Mouse (Mus musculus): ENCODE data around the gene Dync2h1. TPM values are rescaled to one million over a fixed set of nuclear protein-coding genes. Genes with fewer than 3 reads are reported as not detected.
"Not testable (repeated sequence)": the region's sequence is repeated elsewhere in the genome, so short reads cannot be mapped to it uniquely, and the experiment has no call there.

The Dync2h1 gene
- 1 to 10 TPM; 7.1 to 8.7 TPM for polyA plus RNA-seq (2017; shearing (Covaris generic))

DNA sequence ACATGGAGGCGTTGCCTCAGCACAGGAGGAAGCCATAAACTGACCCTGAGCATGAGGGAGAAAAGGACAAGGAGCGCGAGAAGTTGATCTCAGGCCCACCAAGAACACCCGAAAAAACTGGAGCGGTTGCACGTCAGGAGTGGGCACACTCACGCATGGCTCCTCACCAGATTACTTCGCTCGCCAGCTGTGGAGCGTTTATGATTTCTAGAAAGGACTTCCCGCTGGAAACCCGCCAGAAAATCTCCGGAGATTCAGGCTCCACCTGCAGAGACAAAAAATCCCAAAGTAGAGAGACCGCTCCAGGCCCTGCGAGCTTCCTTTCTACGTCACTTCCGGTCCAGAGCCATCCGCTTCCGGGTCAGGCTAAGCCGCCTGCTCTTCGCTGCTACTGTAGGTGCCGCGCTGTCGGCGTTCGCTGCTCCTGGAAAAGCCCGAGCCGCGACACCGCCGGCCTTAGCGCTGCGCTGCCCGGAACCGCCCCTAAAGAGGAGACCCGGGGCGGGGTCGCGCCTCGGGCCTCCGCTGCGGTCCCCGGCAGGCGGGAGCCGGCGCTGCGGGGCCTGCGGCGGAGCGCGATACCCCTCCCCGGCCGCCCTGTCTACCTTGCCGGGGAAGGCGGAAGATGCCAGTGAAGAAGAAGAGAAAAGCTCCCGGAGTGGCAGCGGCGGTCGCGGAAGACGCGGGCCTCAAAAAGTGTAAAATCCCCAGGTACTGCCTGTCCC is at the start of gene Dync2h1, which contains the start of gene Dcun1d5:
Gene Dync2h1, minus strand, starts transcription at position 275 of the 725 bp plus-strand sequence.
Gene Dcun1d5, plus strand, starts transcription at position 349 of the 725 bp plus-strand sequence.
- ATAC-seq: peak; percentile 96

DNA sequence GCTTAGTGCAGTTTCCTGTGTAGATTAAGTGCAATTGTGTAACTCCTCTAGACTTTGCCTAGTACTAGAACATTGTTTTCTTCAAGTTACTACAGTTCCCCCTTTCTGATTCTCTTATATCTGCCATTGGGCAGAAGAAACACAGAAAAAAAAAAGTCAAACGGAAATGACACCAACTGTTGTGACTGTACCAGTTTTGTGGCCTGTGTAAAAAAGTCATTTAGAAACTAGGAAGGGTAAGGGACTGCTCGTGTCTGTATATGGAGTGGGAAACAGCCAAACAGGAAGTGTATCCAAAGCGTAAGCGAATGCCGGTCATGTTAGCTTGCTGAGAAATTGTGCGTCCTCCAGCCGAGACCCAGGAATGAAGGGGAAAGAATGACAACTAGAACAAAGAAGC is 37.2 kb upstream of the Dync2h1 start:
- peak; percentile 92 for ATAC-seq

DNA sequence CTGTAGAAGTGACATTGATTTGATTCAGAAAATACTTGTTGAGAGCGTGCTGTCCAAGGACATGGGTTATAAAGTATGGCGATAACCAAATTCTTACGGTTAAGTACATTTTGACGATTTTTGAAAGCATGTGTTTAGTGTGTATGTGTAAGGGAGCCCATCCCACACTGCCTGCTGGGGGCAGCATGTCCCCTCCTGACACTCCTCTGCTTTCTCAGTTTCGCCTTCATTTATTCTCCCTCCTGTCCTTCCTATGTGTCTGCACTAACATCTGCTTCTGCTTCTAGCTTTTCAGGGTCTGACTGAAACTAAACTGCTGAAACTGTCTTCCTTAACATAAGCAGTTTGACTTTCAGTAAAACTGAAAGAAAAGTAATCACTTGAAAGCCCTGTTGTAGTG is 36.8 kb upstream of the Dync2h1 start:
- peak; percentile 33 for ATAC-seq

DNA sequence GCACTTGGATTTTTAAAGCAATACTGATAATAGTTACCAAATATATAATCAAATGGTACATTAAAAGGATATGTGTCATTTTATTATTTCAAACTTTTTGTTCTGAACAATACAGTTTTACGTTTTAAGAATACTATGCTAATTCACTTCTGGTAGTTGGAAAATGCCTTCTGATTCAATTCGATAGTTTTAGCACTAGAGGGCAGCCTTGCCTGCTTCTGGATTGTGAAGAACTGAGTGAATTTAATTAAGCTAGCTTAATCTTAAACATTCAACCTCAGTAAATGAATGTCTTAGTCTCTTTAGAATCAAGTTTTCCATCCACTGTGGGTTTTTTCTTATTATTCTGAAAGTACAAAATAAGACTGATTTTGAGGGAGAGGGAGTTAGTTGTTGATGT is 32.0 kb upstream of the Dync2h1 start:
- peak; percentile 78 for ATAC-seq

DNA sequence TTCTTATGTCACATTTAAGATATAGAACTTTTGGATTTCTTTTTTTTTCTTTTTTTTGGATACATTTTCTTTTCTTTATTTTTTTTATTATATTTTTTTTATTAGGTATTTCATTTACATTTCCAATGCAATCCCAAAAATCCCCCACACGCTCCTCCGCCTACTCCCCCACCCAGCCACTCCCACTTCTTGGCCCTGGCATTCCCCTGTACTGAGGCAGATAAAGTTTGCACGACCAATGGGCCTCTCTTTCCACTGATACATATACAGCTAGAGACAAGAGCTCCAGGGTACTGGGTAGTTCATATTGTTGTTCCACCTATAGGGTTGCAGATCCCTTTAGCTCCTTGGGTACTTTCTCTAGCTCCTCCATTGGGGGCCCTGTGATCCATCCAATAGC is 6.4 kb upstream of the Dync2h1 start:
- not testable (repeated sequence) for ATAC-seq

DNA sequence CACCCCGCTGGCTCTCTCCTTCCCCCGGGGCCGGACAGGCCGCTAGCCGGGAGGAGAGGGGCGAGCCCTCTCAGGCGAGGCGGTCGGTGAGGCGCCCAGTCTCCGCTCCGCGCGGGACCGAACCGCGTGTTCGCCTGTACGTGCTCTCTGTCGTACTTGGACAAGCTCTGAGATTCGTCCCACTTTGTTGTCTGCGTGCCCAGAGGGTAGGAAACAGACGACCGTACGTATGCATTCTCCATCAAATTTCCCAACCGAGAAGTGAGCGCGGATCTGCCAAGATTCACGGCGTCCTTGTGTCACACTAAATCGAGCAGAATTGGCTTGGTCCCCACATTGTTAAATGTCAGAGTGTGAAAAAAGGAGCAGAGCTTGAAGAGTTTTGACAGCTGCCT is 648 bp upstream of the Dync2h1 start:
- ATAC-seq: peak; percentile 28

DNA sequence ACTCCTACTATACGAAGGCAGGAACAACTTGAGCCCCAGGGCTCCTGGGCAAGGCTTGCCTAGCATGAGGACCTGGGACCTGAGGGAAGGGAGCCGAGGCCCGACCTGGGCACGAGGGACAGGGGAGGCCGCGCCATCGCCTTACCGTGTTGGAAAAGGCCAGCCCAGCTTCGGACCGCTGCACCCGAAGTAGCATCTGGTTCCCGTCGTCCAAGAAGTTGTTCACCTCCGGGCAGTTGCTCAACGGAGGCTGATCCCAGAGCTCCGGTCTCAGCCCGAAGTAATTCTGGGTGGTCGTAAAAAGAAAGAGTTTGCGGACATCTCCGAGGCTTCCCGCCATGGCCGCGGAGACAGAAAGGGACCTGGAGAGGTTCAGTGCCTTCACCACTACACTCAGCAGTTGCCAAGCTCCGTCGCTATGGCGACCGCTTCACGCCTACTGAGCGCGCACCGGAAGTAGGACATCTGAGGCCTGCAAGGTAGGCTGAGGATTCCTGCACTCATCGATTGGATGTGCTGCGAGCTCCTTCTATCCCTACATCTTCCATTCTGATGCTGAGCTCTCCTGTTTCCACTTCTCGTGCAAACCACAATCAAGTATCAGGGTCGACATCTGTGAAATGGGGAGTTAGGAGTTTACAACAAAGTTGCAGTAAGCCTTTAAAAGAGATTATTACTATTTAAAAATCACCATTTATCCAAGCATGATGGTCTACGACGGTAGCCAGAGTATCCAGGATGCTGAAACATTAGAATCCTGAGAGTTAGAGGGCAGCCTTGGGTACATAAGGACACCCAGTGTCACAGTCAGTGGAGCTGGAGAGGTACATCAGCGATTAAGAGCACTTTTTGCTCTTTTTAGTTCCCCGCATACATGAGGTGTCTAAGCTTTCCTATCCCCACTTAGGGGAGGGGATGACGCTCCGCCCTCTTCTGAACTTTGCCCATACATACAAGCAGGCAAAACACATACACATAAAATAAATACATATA is 7.3 kb downstream of the Dync2h1 start:
- ATAC-seq: peak; percentile 100

DNA sequence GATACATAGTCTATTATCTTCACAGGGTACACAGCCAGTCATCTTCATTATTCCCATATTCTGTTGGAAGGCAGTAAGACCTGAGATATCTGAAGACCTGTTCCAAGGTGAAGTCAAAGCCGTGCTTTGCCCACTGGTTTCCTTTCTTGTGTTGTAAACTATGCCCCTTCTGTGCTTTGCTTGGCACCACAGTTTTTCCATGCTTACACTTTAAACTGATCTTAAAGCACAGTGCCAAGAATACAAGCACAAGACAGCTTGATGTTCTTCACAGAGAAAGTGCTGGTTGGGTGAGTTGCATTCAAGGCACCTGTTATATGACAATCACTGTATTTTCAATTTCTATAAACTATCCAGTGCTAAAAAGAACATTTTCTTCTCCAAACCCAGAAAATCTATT is 10.5 kb downstream of the Dync2h1 start:
- ATAC-seq: no peak

DNA sequence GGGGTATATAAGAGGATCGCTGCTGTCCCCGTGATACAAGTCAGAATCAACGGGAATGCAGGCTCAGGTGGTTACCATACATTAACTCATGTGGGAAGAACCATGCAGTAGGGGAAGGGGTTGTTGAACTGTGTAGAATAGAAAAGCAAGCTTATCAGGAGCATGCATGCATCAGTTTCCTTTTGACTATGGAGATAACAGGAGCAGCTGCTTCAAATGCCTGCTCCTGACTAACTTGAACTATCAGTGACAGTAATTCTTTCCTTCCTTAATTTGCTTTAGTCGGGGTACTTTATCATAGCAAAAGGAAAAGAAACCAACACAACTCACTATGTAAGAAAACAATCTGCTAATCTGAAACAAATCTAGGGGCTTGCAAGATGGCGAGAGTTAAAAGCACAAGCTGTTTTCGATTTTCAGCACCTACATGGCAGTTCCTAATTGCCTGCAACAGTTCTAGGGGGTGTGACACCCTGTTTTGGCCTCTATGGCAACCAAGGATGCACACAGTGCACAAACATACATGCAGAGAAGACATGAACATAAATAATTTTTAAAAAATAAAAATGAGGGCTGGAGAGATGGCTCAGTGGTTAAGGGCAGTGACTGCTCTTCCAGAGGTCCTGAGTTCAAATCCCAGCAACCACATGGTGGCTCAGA is 16.8 kb downstream of the Dync2h1 start:
- ATAC-seq: peak; percentile 19

DNA sequence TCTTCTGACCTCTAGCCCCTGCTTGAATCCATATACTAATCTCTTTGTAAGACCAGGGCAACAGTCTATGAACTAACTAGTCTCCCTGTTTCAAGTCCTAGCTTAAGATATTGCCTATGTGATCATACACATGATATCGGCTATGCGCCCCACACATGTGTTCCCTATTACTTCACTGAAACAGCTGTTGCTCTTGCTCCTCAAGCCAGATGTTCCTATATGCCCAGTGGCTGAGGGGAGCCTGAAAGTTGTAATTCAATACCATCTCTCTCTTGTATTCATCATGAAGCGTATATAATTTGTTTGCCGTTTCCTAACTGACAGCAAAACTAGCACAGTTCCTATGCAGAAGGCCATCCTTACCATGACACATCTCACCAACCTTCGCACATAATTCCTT is 23.6 kb downstream of the Dync2h1 start:
- no peak for ATAC-seq

DNA sequence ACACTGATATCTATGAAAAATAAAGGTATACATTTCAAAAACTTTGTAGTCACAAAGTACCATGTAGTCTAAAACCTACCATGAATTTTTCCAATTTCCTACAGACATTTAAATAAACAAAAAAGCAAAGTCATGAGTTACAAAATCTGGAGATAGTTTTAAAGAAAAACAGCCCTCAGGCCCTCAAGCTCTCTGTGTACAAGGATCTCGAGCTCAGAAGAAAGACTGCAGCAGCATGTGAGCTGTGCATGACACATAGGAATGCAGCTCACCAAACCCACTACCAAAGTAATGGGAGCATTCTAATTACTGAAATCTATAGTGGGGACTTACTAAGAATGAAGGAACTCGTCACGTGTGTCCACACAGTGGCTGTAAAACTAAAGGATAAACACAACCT is 24.5 kb downstream of the Dync2h1 start:
- ATAC-seq: no peak

DNA sequence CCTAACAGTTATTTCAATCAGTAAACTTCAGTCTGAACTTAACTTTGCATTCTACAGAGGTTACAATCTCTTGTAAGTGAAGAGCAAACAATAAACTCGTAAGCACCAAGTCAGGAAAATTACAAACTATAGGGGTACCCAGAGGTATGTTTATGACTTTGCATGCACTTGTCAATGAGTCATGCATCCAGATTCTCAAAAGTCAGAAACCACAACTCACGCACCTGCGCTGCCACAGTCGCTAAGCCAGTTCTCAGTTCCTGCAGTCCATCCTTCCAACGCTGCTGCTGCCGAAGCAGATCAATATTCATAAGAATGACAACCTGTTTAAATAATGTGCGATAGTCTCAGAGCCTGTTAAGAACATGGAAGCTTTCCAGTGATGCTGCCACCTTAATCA is 25.6 kb downstream of the Dync2h1 start:
- no peak for ATAC-seq

DNA sequence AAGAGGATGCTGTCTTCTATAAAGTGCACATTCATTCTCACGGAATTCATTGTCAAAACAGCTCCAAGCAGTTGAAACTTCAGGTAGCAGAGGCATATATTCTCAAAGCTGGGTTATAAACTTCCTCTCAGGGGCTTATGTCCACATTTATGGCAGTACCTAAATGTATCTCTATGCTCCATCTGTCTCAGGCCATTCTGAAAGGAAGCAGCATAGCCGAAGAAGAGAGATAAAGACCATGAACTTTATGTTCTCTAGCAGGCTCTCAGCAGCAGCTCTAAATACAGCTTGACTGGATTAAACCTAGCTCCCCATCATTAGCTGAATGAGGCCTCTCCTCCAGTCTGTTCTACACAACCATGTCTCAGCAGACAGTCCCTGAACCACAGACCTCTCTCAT is 29.9 kb downstream of the Dync2h1 start:
- no peak for ATAC-seq

DNA sequence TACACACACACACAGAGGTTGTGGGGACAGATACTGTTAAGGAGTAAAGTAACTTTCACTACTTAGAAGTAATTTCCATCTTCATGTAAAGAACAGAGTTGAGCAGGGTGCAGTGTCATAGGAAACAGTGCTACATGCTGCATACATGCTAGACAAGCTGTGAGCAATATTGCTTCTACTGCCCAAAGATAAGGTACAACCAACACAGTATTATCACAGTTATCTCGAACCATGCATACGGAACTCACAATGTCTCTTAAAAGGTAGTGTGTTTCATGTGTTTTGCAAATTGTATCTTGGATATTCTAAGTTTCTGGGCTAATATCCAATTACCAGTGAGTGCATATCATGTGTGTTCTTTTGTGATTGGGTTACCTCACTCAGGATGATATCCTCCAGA is 61.4 kb downstream of the Dync2h1 start:
- ATAC-seq: no peak

DNA sequence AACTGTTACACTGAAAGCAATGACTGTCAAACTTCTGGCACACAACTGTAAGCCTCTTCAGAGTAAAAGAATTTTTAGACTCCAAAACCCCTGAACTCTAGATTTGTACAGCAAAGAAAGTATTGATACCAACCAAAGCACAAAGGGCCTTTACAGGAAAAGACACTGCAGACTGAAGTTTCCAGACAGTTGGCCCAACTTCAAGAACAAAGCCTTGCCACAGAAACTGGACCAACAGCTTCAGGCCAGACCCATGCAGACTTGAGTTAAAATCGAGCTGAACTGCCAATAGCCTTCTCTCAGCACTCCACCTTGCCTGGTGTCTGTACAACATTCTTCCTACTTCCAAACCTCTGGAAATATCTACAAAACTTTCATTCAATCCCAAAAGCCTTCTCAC is 74.1 kb downstream of the Dync2h1 start:
- ATAC-seq: no peak

DNA sequence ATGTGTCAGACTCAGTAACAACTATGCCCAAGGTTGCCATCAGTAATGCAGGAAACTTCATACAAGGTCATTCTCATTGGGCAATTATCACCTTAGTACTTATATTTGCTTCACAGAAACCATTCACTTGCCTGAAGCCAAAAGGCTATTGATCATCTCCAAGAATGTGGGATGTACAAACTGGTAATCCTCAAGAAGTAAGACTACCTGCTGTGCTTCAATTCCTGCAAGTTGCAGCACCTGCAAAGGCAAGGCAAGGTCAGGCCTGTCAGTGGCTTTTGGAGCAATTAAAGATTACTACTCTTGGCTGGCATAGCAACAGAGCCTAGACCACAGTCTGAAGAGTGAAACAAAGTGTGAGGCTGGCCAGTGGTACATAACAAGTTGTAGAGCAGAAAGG is 82.9 kb downstream of the Dync2h1 start:
- no peak for ATAC-seq

DNA sequence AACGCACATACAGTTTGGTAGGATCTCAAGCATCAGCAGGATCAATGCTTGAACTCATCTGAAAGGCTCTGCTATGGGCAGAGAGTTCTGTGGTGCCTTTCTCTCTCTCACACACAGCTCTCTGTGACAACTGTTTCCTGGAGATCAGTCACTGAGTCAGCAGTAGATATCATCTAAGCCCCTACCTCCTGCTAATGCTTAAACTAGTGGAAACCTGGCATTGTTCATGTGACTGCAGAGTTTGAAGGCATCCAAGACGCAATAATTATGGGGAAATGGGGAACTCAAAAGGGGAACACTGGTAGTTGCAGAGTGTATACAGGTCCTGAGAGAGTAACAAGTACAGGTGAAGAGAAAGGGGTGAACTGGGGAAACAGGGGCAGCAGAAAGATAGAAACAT is 109.6 kb downstream of the Dync2h1 start:
- ATAC-seq: no peak

DNA sequence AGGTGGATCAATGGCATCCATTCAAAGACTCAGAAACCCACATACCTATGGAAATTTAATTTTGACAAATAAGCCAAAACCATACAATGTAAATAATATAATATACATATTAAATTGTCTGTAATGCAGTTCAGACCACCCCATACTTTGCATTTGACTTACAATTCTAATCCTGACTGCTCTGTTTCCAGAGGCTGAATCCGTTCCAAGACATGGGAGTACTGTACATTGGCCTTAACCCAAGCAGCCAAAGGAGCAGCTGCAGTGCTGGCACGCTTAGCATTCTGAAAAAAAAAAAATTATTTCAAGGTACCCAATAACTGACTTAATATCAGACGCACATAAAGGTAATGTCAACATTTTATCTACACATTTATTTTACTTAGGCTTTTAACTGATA is 113.4 kb downstream of the Dync2h1 start:
- no peak for ATAC-seq

DNA sequence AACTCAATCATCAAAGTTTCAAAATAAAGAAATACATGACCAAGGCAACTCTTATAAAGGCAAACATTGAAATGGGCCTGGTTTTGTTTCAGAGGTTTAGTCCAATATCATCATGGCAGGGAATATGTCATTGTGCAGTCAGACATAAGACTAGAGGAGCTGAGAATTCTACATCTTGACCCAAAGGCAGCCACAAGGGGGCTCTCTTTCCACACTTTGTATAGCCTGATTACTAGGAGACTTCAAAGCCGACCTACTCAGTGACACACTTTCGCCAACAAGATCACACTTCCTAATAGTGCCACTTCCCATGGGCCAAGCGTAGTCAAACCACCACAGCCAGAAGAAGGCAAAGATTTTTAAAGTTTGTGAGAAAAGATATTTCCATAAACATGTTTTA is 133.7 kb downstream of the Dync2h1 start:
- ATAC-seq: no peak

DNA sequence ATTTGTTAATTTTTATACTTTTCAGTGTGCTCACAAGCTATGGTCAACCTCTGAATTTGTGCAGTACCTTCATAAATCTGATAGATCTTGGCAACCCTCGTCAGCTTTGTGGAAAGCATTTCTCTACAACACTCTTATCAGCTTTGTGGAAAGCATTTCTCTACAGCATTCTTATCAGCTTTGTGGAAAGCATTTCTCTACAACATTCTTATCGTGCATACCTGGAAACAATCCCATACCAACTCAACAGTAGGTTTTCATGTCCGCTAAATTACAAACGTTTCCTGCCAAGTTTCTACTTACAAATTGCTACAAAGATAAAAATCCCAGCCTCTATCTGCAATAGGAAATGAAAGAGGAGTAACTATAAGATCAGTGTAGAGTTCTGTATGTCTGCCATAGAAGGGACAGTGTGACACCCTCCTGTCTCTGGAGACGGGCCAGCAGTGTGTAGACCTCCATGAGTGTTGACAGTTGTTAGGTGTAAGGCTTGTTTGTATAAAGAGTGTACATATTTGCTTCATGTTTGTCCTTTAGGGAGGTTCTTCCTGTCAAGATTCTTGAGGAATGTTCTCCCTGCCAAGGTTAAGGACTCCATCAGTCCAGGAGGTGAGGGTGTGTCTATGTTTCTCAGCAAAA is 141.5 kb downstream of the Dync2h1 start:
- ATAC-seq: no peak

DNA sequence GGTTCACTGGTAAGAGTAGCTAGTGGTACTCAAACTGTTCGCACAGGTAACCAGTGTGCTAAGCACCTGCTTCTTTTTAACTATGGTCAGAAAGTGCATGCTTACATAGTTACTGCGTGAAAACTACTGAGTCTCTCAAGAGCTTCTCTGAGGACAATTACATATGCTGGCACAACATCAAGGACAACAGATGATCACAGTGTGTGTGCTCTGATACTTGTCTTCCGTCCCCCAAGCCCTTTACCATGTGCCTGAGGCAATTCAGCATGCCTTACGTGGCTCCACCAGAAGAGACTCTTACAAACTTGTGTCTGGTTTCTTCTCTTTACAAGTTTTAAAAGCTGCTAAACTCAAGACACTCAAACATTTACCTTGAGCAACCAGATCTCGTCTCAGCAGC is 143.0 kb downstream of the Dync2h1 start:
- ATAC-seq: no peak

DNA sequence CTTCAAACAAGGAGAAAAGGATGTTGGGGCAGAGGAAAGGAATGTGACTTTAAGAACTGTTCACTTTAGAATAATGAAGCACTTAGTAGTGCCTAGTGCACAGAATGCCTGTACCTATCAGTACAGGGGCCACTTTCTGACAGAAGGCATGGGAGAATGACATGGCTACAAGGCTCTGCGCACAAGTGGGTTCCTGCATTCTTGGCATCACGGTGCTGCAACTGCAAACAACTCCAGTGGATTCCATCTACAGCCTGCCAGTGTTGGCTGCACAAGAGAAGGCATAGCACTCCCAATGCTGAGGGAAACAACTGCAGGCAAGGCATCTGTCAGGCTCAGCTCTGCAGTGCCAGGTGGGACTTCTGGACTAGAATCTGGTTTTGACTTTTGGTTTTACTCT is 151.7 kb downstream of the Dync2h1 start:
- no peak for ATAC-seq

DNA sequence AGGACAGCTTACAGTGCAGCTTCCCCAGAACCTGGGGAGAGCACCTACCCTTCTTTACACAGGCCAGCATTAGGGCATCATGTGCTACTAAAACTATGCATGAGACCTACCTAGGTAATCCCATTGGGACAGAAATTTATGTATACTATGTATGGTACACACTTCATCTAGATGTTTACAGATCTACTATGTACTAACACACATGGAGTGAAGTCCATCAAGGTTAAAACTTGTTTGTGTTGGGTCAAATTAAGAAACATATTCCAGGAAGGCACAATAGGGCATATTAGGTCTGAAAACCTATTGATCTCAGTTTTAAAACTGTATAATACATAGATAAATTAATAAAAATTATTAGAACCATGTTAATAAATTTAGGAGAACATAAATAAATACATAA is 168.6 kb downstream of the Dync2h1 start:
- ATAC-seq: no peak
